Mouse (Mus musculus): ENCODE measurements around the gene Fcgrt.

DNA sequence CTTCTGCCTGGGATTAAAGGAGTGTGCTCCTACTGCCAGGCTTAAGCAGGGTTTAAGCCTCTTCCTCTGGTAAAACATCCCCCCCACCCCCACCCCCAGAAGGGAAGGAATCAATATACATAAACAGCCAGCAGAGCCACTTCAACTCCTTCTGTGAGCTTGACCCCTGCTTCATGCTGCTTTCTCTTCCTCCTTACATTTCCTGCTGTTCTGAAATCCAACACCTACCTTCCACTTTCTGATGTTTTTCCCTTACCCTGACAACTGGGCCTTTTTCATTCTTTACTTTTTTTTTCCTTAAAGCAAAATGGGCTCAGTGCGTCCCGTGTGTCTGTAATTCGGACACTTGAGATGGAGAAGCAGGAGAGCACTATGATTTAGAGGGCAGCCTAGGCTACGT is 46.7 kb upstream of the Fcgrt start:
- TF ChIP-seq POLR2A (IDR thresholded peaks at IDR 0.05; ENCODE audit: control insufficient read depth in 1 of 2, insufficient read depth in 1 of 2, low read depth in 1 of 2, low read length in 2 of 2, poor library complexity in 1 of 2): no peak
- no peak for TF ChIP-seq TAL1 (IDR thresholded peaks at IDR 0.05; ENCODE audit: low read length)
- no peak for TF ChIP-seq EP300 (IDR thresholded peaks at IDR 0.05; ENCODE audit: low read depth in 1 of 2, low read length in 2 of 2)
- no peak for TF ChIP-seq CTCF (IDR thresholded peaks at IDR 0.05 in 2 of 3, conservative IDR thresholded peaks at IDR 0.05 in 1 of 3; ENCODE audit: control insufficient read depth in 1 of 3, insufficient read depth in 1 of 3, low read depth in 2 of 3, low read length in 3 of 3, poor library complexity in 1 of 3, severe bottlenecking in 1 of 3)
- TF ChIP-seq ZC3H11A (IDR thresholded peaks at IDR 0.05; ENCODE audit: low read depth, low read length): no peak
- no peak for TF ChIP-seq HCFC1 (IDR thresholded peaks at IDR 0.05; ENCODE audit: low read depth, low read length)
- no peak for TF ChIP-seq GABPA (IDR thresholded peaks at IDR 0.05; ENCODE audit: low read depth, low read length)
- no peak for TF ChIP-seq ELF1 (IDR thresholded peaks at IDR 0.05; ENCODE audit: low read depth, low read length)
- no peak for TF ChIP-seq MYC (IDR thresholded peaks at IDR 0.05; ENCODE audit: low read depth, low read length)
- no peak for TF ChIP-seq SIN3A (IDR thresholded peaks at IDR 0.05; ENCODE audit: low read length)
- TF ChIP-seq MXI1 (IDR thresholded peaks at IDR 0.05; ENCODE audit: low read depth, low read length): no peak
